Mouse (Mus musculus): ENCODE results near the gene Zfp609. TPM values are rescaled to one million over a fixed set of nuclear protein-coding genes. Genes with fewer than 3 reads are reported as not detected.

The Zfp609 gene
- total RNA-seq, 2 experiments from 2014 or later: 2.6 to 10.4 TPM

DNA sequence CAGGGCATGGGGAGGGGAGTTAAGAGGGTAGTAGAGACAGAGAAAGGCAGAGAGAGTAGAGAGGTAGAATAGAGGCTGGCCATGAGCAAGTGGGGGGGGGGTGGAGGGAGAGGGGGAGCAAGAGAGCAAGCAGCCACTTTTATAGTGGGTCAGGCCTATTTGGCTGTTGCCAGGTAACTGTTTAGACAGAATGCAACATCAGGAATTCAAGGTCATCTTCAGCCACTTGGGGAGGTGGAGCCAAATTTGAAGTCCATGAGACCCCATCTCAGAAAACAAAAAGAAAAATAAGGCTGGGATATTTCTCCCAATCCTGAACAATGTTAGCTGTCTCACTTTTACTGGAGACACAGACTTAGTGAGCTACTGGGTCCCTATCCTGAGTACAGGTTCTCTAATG lies 184.8 kb downstream of the Zfp609 start:
- ATAC-seq (ENCODE audit: poor library complexity, severe bottlenecking): no peak

Other genes starting within 250 kb of the Zfp609 start
- gene Plekho2, start 247.5 kb downstream of the Zfp609 start, total RNA-seq (2015): 59.1 and 68.1 TPM in 2 replicates
- gene Plekho2, start 247.5 kb downstream of the Zfp609 start, total RNA-seq (2017): 52.5 and 60.6 TPM in 2 replicates
- gene Pif1, start 240.4 kb downstream of the Zfp609 start, total RNA-seq (2015): 12.1 and 12.6 TPM in 2 replicates
- 12.7 and 16.9 TPM in 2 replicates for gene Pif1, start 240.4 kb downstream of the Zfp609 start, total RNA-seq (2017)
- 0.45 TPM in 1 of 2 replicates, not detected in the other for gene Rbpms2, start 197.9 kb downstream of the Zfp609 start, total RNA-seq (2015)
- not detected in 2 replicates for gene Rbpms2, start 197.9 kb downstream of the Zfp609 start, total RNA-seq (2017)
- gene Oaz2, start 159.6 kb downstream of the Zfp609 start, total RNA-seq (2015): 12.5 and 15.9 TPM in 2 replicates
- 40.2 and 43.9 TPM in 2 replicates for gene Oaz2, start 159.6 kb downstream of the Zfp609 start, total RNA-seq (2017)
- 105 and 130 TPM in 2 replicates for gene Pclaf, start 62.7 kb upstream of the Zfp609 start, total RNA-seq (2015)
- gene Pclaf, start 62.7 kb upstream of the Zfp609 start, total RNA-seq (2017): 295 and 303 TPM in 2 replicates
- gene Trip4, start 81.2 kb upstream of the Zfp609 start, total RNA-seq (2015): 17.7 and 23.0 TPM in 2 replicates
- 23.8 and 27.9 TPM in 2 replicates for gene Trip4, start 81.2 kb upstream of the Zfp609 start, total RNA-seq (2017)
- gene Csnk1g1, start 81.4 kb upstream of the Zfp609 start, total RNA-seq (2015): 25.0 and 31.0 TPM in 2 replicates
- gene Csnk1g1, start 81.4 kb upstream of the Zfp609 start, total RNA-seq (2017): 22.3 and 34.3 TPM in 2 replicates
- gene Ppib, start 232.7 kb upstream of the Zfp609 start, total RNA-seq (2015): 420 TPM in 2 replicates
- gene Ppib, start 232.7 kb upstream of the Zfp609 start, total RNA-seq (2017): 677 and 751 TPM in 2 replicates
- 0.21 TPM in 1 of 2 replicates, not detected in the other for gene Snx22, start 242.2 kb upstream of the Zfp609 start, total RNA-seq (2015)
- gene Snx22, start 242.2 kb upstream of the Zfp609 start, total RNA-seq (2017): 0.37 and 0.77 TPM in 2 replicates

Data from megakaryocyte, adult 5-6 weeks (primary cell).